Mouse (Mus musculus) E14TG2a.4 (cell line): ENCODE measurements at regions not wholly inside any gene's neighbourhood (a gene's known extent, or its start where the extent isn't known, plus 50 kb on each side); places are given as distances from the start of the nearest gene placed in this dataset.

Source experiments
- CTCF ChIP-seq: conservative IDR thresholded peaks from 2 replicates; pipeline ENCODE4 v1.5.1; 2014; ENCODE audit warnings: low read length
- NANOG ChIP-seq: IDR thresholded peaks from 2 replicates; pipeline ENCODE4 v1.6.1; 2014; ENCODE audit warnings: borderline replicate concordance, low read length, mixed read lengths
- POU5F1 ChIP-seq: IDR thresholded peaks from 2 replicates; pipeline ENCODE4 v1.6.1; 2014; ENCODE audit warnings: low read length, borderline replicate concordance

- TF ChIP-seq CTCF (no peak), POU5F1 (no peak), NANOG (no peak)
Observed at GRCm38 (mm10) chr9:41478106-41478848, 316.8 kb upstream of the Ubash3b start.
